Mouse (Mus musculus): Measurements from ENCODE around the gene Poldip3.

DNA sequence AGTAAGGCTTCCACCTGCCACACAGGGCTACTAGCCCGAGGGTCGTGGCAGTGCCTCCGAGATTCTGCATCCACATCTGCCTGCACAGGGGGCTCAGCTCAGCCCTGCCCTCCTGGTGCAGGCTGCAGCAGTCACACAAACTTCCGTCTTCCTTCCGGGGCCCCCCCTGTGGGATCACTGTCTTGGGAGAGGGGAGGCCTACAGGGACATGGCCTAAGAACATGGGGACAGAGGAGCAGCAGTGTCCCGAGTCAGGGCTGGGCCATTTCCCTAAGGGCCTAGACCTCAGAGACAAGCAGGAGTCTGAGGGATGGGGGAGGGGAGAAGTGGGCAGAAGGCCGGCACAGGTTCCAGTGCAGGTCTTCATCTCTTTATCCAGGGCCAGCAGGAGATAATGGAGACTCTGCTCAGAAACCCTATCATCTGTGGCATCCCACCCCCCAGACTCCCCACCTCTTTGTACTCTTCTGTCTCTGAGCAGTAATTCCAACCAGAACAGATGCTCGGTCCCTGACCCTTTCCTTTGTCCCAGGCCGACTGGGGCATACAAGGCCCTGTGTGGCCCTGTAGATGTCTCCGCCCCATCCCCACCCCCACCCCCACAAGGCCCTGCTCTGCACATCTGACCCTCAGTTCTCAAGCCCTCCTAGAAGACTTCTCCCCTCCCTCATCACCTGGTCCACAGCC lies 12.0 kb upstream of the Poldip3 start:
- TF ChIP-seq CTCF (IDR thresholded peaks at IDR 0.05; ENCODE audit: low read depth, low read length) (no peak), POLR2A (IDR thresholded peaks at IDR 0.05; ENCODE audit: insufficient read depth, low read length) (no peak)

Measured in ES-Bruce4 (cell line).